Mouse (Mus musculus) kidney, adult 2 months (tissue): ENCODE data around the gene Tmem150c. TPM values are rescaled to one million over a fixed set of nuclear protein-coding genes. Genes with fewer than 3 reads are reported as not detected.

Source experiments
- DNase-seq: peaks from one replicate; pipeline ENCODE4 v3.0.0; 2021
- H3K27ac ChIP-seq: fragments of 200-500 bp; 2 replicates; pipeline ENCODE4 v1.5.1; 2012; ENCODE audit warnings: low read depth, low read length, control low read depth, inconsistent platforms; ENCODE audit not compliant: insufficient read depth
- H3K27me3 ChIP-seq: fragments of 200-500 bp; replicated peaks from 2 replicates; pipeline ENCODE4 v1.6.1; 2012; ENCODE audit warnings: mild to moderate bottlenecking, moderate library complexity, low read length, inconsistent platforms; ENCODE audit not compliant: control insufficient read depth, insufficient read depth
- H3K36me3 ChIP-seq: fragments of 200-500 bp; 2 replicates; pipeline ENCODE4 v1.6.1; 2012; ENCODE audit warnings: mild to moderate bottlenecking, moderate library complexity, low read length, inconsistent platforms; ENCODE audit not compliant: control insufficient read depth, insufficient read depth
- H3K4me1 ChIP-seq: fragments of 200-500 bp; 2 replicates; pipeline ENCODE4 v1.6.1; 2011; ENCODE audit warnings: low read length; ENCODE audit not compliant: control insufficient read depth, insufficient read depth
- H3K4me3 ChIP-seq: fragments of 200-500 bp; 2 replicates; pipeline ENCODE4 v1.5.1; 2011; ENCODE audit warnings: mild to moderate bottlenecking, low read depth, low read length, control low read depth; ENCODE audit not compliant: insufficient read depth
- CTCF ChIP-seq: fragments of 200-500 bp; conservative IDR thresholded peaks from 2 replicates; pipeline ENCODE4 v1.5.1; 2011; ENCODE audit warnings: low read depth, mild to moderate bottlenecking, control low read depth, low read length, moderate library complexity, mixed read lengths; ENCODE audit not compliant: insufficient read depth, insufficient read length
- POLR2A ChIP-seq: fragments of 200-500 bp; IDR thresholded peaks from one replicate; pipeline ENCODE4 v1.6.1; 2011; ENCODE audit warnings: low read depth, low read length, control low read depth
- WGBS: fragments of 180-500 bp; shearing (Covaris S2); methylation state at CpG from one replicate; pipeline ENCODE4 v1.1.7; 2018; 5-methylcytosine and 5-hydroxymethylcytosine counted together
- polyA plus RNA-seq: library from polyadenylated mRNA; depleted of rRNA; stranded (reverse); fragments of >200 nt; gene quantifications from 2 replicates; pipeline ENCODE4 v1.2.3, GENCODE M21; 2012; rRNA removed

The Tmem150c gene
- polyA plus RNA-seq, result 8.1 and 9.9 TPM in 2 replicates

- no peak within 1 kb of the TSS; the same call in 1 of the 2 replicates for H3K27ac ChIP-seq
- H3K27me3 ChIP-seq, result no peaks in the 10 kb centered on the region; the same call in 1 of the 2 replicates
- H3K4me1 ChIP-seq, result no peaks in the 10 kb centered on the region
- no peaks in the 10 kb centered on the region for H3K36me3 ChIP-seq
- WGBS, result 22% methylated on average over 6 of the region's 6 CpGs
- H3K4me3 ChIP-seq, result peak within 1 kb of the TSS; percentile 59
- no peak for TF ChIP-seq POLR2A
- no peak for TF ChIP-seq CTCF
- no peak for DNase-seq
Measured at GRCm38 (mm10) chr5:100159638-100159973, at the start of gene Tmem150c. TSS of gene Tmem150c (minus strand) at chr5:100159808.

DNA sequence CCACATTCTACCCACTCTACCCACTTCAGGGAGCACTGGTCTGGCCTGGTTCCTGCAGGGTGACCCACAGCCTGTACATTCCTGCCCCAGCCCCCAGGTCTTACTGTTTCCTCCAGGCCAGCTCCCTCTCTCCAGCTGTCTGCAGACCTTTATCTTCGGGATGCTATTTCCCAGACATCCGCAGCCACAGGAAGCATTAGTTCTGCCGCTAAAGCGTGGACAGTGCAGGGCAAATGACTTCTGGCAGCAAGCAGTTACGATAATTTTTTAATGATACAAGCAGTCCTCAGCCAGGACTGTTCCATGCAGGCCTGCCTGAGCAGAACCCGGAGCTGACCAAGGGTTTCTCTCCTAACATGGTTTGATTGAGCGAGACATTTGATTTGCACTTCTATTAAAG, 49.5 kb upstream of the Tmem150c start:
- Histone ChIP-seq H3K27me3 (no peaks in the 10 kb centered on the region), H3K4me1 (no peaks in the 10 kb centered on the region), H3K36me3 (no peaks in the 10 kb centered on the region), H3K4me3 (no peak overlapping the region), H3K27ac (no peak overlapping the region)
- no peak for TF ChIP-seq CTCF
- no peak for TF ChIP-seq POLR2A
- DNase-seq, result no peak
- 70% methylated on average over 7 of the region's 7 CpGs for WGBS

GRCm38 (mm10) chr5:100206675-100207074, 47.1 kb upstream of the Tmem150c start:
- Histone ChIP-seq H3K4me1 (no peaks in the 10 kb centered on the region), H3K27ac (no peak overlapping the region), H3K36me3 (no peaks in the 10 kb centered on the region), H3K27me3 (no peaks in the 10 kb centered on the region), H3K4me3 (no peak overlapping the region)
- TF ChIP-seq POLR2A (no peak), CTCF (no peak)
- 45% methylated on average over 6 of the region's 6 CpGs for WGBS
- DNase-seq, result peak; percentile 41

- Histone ChIP-seq H3K4me1 (no peaks in the 10 kb centered on the region), H3K4me3 (no peak overlapping the region), H3K36me3 (no peaks in the 10 kb centered on the region), H3K27ac (no peak overlapping the region), H3K27me3 (no peaks in the 10 kb centered on the region)
- DNase-seq, result peak; percentile 22
- TF ChIP-seq POLR2A (no peak), CTCF (no peak)
- 73% methylated on average over 9 of the region's 9 CpGs for WGBS
Measured at GRCm38 (mm10) chr5:100205519-100206189, 46.0 kb upstream of the Tmem150c start.

GRCm38 (mm10) chr5:100200805-100201204, 41.2 kb upstream of the Tmem150c start:
- Histone ChIP-seq H3K27ac (no peak overlapping the region), H3K27me3 (no peaks in the 10 kb centered on the region), H3K4me1 (no peaks in the 10 kb centered on the region), H3K36me3 (no peaks in the 10 kb centered on the region), H3K4me3 (no peak overlapping the region)
- 70% methylated on average over 5 of the region's 5 CpGs for WGBS
- DNase-seq, result no peak
- no peak for TF ChIP-seq CTCF
- TF ChIP-seq POLR2A, result no peak

DNA sequence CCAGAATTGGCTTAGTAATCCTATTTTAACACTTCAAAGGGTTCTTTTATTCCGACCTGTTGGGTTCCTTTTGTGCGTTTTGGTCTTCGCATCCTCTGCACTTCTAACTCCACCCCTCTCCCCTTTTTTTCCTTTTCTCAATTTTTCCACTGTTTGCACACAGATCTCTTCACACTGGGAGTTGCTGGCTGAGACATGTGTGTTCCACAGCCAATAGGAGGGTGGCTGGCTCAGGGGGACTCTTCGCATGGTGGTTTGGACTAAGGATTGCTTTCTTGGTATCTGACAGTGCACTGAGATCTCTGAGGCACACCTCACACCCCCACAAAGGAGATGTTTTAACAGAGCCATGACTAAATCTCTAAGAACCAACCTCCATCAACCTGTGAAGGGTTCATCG, 40.7 kb upstream of the Tmem150c start:
- 83% methylated on average over 5 of the region's 5 CpGs for WGBS
- Histone ChIP-seq H3K27me3 (no peaks in the 10 kb centered on the region), H3K36me3 (no peaks in the 10 kb centered on the region), H3K4me3 (no peak overlapping the region), H3K27ac (no peak overlapping the region), H3K4me1 (no peaks in the 10 kb centered on the region)
- TF ChIP-seq CTCF, result no peak
- TF ChIP-seq POLR2A, result no peak
- no peak for DNase-seq

- 75% methylated on average over 7 of the region's 7 CpGs for WGBS
- Histone ChIP-seq H3K27me3 (no peaks in the 10 kb centered on the region), H3K36me3 (no peaks in the 10 kb centered on the region), H3K4me3 (no peak overlapping the region), H3K4me1 (no peaks in the 10 kb centered on the region), H3K27ac (no peak overlapping the region)
- no peak for DNase-seq
- TF ChIP-seq POLR2A, result no peak
- TF ChIP-seq CTCF, result no peak
Measured at GRCm38 (mm10) chr5:100199092-100199853, 39.7 kb upstream of the Tmem150c start.
